12 mouse cellular contexts compared by ENCODE assay signal in the genomic region with DNA sequence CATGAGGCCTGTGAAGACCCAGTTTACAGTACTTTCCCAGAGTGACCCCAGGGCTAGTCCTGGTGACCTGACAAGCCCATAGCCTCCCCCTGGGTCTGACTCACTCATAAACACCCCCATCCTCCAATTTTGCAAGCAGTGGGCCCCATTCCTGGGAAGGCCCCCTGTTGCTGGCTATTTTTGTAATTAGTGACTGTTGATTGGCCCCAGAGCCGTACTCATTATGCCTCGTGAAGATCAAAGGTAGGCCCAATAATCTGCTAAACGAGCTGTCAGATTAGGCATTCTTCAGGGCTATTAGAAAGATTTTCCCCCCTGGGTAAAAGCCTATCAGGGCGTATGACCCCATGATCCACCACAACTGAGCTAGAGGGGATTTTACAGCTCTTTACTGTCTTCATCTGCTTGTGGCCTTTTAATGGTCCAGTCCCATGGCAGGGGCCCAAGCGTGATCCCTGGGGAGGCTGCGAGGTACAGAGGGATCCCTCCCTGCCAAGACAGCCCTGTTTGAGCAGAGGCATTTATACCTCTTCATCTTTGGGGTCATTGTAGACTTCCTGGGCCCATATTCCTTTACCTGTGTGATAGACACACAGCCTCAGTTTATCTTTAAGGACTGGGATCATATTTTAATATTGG.
DNase-seq lines count a peak whose midpoint lies in the region.
"Had no signal": no experiment of that assay in that cellular context is flagged by ENCODE, and none has a peak within 500 bp of the region (broad histone marks: within the 10 kb centered on the region; RNA-seq: fewer than 3 reads in every experiment).

No protein-coding gene starts in this region.

- intact Hi-C loops in gastrocnemius, postnatal 14 days (cut with DNase I; ENCODE audit: low total_unique reads): no loop called here
- intact Hi-C loops in left cerebral cortex, postnatal 25 days (cut with DNase I): no loop called here

- DNase-seq in adrenal gland, postnatal 10 days: peak; percentile 77
- DNase-seq in adrenal gland, adult (ENCODE audit: inconsistent age in 2 of 2, low spot score in 1 of 2): no peak
- DNase-seq in gastrocnemius, adult 18-20 months (ENCODE audit: low spot score): peak; percentile 63
- no peak for DNase-seq in gastrocnemius, postnatal 25 days
- peak; percentile 92 for DNase-seq in Muller cell, postnatal 12 days (ENCODE audit: inconsistent ontology term)
- peak; percentile 53 for DNase-seq in gastrocnemius, postnatal 14 days
- DNase-seq in kidney, postnatal 14 days: no peak
- DNase-seq in left cerebral cortex, postnatal 25 days (ENCODE audit: low spot score in 2 of 2): no peak
- DNase-seq: cerebellum, adult 9-10 months; embryo, embryonic 11 days; lung, postnatal 10 days; right cerebral cortex, postnatal 25 days had no signal

Comparison
In these comparisons a context has a peak if more than half of its experiments do, and no peak if none do; other contexts are left out.
1. DNase-seq: peak in adrenal gland, postnatal 10 days (single experiment), gastrocnemius, adult 18-20 months (single experiment), Muller cell, postnatal 12 days (single experiment) and gastrocnemius, postnatal 14 days (single experiment); none in adrenal gland, adult (0 of 2), gastrocnemius, postnatal 25 days (single experiment), kidney, postnatal 14 days (single experiment) and left cerebral cortex, postnatal 25 days (0 of 2).